Mouse (Mus musculus) spleen, adult 2 months (tissue): ENCODE measurements around the gene Hdgfl3.

Source experiments
- CTCF ChIP-seq: fragments of 200-500 bp; IDR thresholded peaks from 2 replicates; pipeline ENCODE4 v1.5.1; 2011; ENCODE audit warnings: mild to moderate bottlenecking, inconsistent platforms; ENCODE audit not compliant: insufficient read depth, insufficient read length, insufficient replicate concordance; ENCODE audit errors: extremely low read depth
- POLR2A ChIP-seq: fragments of 200-500 bp; IDR thresholded peaks from 2 replicates; pipeline ENCODE4 v1.6.1; 2011; ENCODE audit warnings: low read depth, low read length, inconsistent platforms

DNA sequence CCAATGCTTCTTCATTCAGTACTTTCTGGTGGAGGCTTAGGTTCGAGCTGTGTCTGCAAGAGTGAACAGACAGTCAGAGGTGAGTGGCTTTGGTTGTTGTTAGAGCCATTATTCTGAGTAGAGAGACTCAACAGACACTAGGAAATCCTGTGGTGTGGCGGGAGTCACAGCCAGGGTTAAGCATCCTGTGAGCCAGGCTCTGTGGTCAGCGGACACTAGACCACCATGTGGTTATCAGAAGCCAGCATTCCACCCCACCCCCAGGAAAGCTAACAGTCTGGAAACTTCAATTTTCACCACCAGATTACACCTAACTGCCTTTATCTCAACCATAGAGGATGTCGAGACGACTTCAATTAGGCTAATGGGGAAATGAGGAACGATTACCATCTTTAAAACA is 34.7 kb upstream of the Hdgfl3 start:
- TF ChIP-seq CTCF (no peak), POLR2A (no peak)
